Mouse (Mus musculus) liver, adult 2 months (tissue): ENCODE results near the gene Cnpy3. TPM values are rescaled to one million over a fixed set of nuclear protein-coding genes. Genes with fewer than 3 reads are reported as not detected.
"Not testable (repeated sequence)": the region's sequence is repeated elsewhere in the genome, so short reads cannot be mapped to it uniquely, and the experiment has no call there.

Experiments
- DNase-seq: peaks from one replicate; pipeline ENCODE4 v3.0.0-alpha.2; 2011; ENCODE audit warnings: low read depth, low spot score; ENCODE audit errors: extremely low read depth
- H3K27ac ChIP-seq: fragments of 200-500 bp; replicated peaks from 2 replicates; pipeline ENCODE4 v1.5.1; 2012; ENCODE audit warnings: low read depth, mild to moderate bottlenecking, control low read depth, inconsistent platforms, low read length; ENCODE audit not compliant: insufficient read depth
- H3K27me3 ChIP-seq: fragments of 200-500 bp; 2 replicates; pipeline ENCODE4 v1.6.1; 2012; ENCODE audit warnings: mild to moderate bottlenecking, moderate library complexity, low read length, inconsistent platforms; ENCODE audit not compliant: control insufficient read depth, insufficient read depth
- H3K36me3 ChIP-seq: fragments of 200-500 bp; 2 replicates; pipeline ENCODE4 v1.6.1; 2012; ENCODE audit warnings: low read length, inconsistent platforms; ENCODE audit not compliant: control insufficient read depth, insufficient read depth
- H3K4me1 ChIP-seq: fragments of 200-500 bp; 2 replicates; pipeline ENCODE4 v1.6.1; 2011; ENCODE audit warnings: low read length; ENCODE audit not compliant: control insufficient read depth, insufficient read depth
- H3K4me3 ChIP-seq: fragments of 200-500 bp; 2 replicates; pipeline ENCODE4 v1.5.1; 2011; ENCODE audit warnings: low read depth, mild to moderate bottlenecking, control low read depth, low read length, moderate library complexity; ENCODE audit not compliant: insufficient read depth
- H3K79me2 ChIP-seq: fragments of 200-500 bp; 2 replicates; pipeline ENCODE4 v1.6.1; 2012; ENCODE audit warnings: inconsistent platforms, mild to moderate bottlenecking, low read length, moderate library complexity; ENCODE audit not compliant: control insufficient read depth, insufficient read depth
- H3K9ac ChIP-seq: fragments of 200-500 bp; 2 replicates; pipeline ENCODE4 v1.6.1; 2012; ENCODE audit warnings: low read depth, mild to moderate bottlenecking, control low read depth, inconsistent platforms, low read length
- CTCF ChIP-seq: fragments of 200-500 bp; IDR thresholded peaks from 2 replicates; pipeline ENCODE4 v1.5.1; 2011; ENCODE audit warnings: low read depth, low read length, control low read depth
- POLR2A ChIP-seq: fragments of 200-500 bp; IDR thresholded peaks from 2 replicates; pipeline ENCODE4 v1.6.1; 2011; ENCODE audit warnings: low read length, control low read depth; ENCODE audit not compliant: insufficient read depth; ENCODE audit errors: extremely low read depth
- WGBS: fragments of 180-500 bp; shearing (Covaris S2); methylation state at CpG from one replicate; pipeline ENCODE4 v1.1.7; 2018; 5-methylcytosine and 5-hydroxymethylcytosine counted together
- polyA plus RNA-seq: library from polyadenylated mRNA; depleted of rRNA; stranded (reverse); fragments of >200 nt; gene quantifications from 2 replicates; pipeline ENCODE4 v1.2.3, GENCODE M21; 2012; rRNA removed
- total RNA-seq: library from RNA; depleted of rRNA; stranded (reverse); fragments of >200 nt; gene quantifications from 2 replicates; pipeline ENCODE4 v1.2.3, GENCODE M21; 2014; rRNA removed

The Cnpy3 gene
- 28.5 and 28.6 TPM in 2 replicates for total RNA-seq
- 38.3 and 40.7 TPM in 2 replicates for polyA plus RNA-seq

GRCm38 (mm10) chr17:46751794-46752556 lies at the start of gene Cnpy3:
Gene Cnpy3, minus strand, starts transcription at chr17:46752214.
- Histone ChIP-seq H3K27me3 (no peaks in the 10 kb centered on the region), H3K4me1 (peaks cover 7% of the 10 kb centered on the region), H3K27ac (peak within 1 kb of the TSS; percentile 87), H3K36me3 (peaks cover 1% of the 10 kb centered on the region; the same call in 1 of the 2 replicates), H3K9ac (peak within 1 kb of the TSS; percentile 89), H3K4me3 (peak within 1 kb of the TSS; percentile 89), H3K79me2 (peaks cover 11% of the 10 kb centered on the region; the same call in 1 of the 2 replicates)
- TF ChIP-seq CTCF (no peak), POLR2A (peak; percentile 70; the same call in 1 of the 2 replicates)
- under 1% methylated on average over 58 of the region's 58 CpGs for WGBS
- DNase-seq = peak; percentile 92

GRCm38 (mm10) chr17:46801761-46802160 lies 49.7 kb upstream of the Cnpy3 start:
- no peak for DNase-seq
- Histone ChIP-seq H3K27ac (no peak overlapping the region), H3K27me3 (no peaks in the 10 kb centered on the region), H3K4me1 (no peaks in the 10 kb centered on the region), H3K4me3 (no peak overlapping the region), H3K9ac (no peak overlapping the region), H3K36me3 (peaks cover 26% of the 10 kb centered on the region), H3K79me2 (no peaks in the 10 kb centered on the region)
- TF ChIP-seq POLR2A (no peak), CTCF (no peak)
- WGBS = 89% methylated on average over 6 of the region's 6 CpGs

DNA sequence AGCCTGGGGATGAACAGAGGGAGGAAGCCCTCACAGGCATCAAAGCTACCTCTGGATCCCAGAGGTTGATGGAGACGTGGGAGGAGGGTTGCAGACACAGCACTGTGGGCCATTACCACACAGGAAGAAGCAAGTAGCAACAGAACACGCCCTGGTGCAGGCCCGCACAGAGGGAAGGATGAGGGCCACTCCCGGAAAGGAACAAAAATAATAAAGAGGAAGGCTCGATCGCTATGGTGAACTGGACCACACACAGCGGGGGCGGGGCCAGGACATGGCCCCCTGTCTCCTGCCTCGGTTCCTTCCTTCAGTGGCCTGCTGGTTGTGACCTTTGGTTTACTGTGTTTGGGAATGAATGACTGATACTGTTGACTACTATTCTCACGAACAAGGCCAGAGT lies 47.7 kb upstream of the Cnpy3 start:
- Histone ChIP-seq H3K27me3 (no peaks in the 10 kb centered on the region), H3K27ac (no peak overlapping the region), H3K79me2 (no peaks in the 10 kb centered on the region), H3K4me3 (no peak overlapping the region), H3K36me3 (peaks cover 19% of the 10 kb centered on the region), H3K9ac (no peak overlapping the region), H3K4me1 (no peaks in the 10 kb centered on the region)
- 82% methylated on average over 10 of the region's 10 CpGs for WGBS
- no peak for DNase-seq
- TF ChIP-seq POLR2A (no peak), CTCF (no peak)

DNA sequence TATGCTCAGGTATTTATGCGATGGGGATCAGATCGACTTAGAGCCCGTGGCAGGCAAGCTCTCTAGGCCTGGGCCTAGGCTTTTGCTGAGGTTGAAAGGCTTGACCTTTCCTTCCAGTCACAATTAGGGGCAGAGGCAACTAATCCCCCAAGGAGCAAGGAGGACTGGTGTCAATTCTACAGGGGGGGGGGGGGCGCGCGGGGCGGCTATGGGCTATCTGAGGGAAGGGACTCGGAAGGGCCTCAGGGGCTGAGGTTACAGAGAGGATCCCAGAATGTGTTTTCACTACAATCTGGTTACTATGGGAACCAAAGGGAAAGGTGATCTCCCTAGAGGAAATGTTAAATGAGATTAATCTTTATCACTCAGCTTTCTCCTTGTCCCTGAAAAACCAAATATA lies 45.4 kb upstream of the Cnpy3 start:
- H3K27ac ChIP-seq = no peak overlapping the region

DNA sequence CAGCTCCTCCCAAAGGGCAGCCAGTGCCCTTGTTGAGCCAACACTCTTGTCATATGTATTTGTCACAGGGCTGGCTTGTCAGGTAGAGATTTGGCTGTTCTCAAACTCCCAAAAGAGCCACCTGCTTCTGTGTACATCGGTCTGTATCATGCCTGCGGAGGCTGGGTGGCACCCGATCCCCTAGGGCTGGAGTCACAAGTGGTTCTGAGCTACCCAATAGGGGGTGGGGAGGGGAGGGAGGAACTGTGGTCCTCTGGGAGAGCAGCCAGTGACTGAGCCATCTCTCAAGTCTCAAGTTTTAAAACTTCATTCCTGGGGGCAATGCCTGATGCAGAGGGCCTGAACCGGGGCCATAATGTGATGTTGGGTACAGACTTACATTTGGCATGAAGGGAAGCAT lies 44.7 kb upstream of the Cnpy3 start:
- DNase-seq = no peak
- Histone ChIP-seq H3K4me3 (no peak overlapping the region), H3K36me3 (peaks cover 14% of the 10 kb centered on the region), H3K9ac (no peak overlapping the region), H3K4me1 (no peaks in the 10 kb centered on the region), H3K27me3 (no peaks in the 10 kb centered on the region), H3K79me2 (no peaks in the 10 kb centered on the region), H3K27ac (no peak overlapping the region)
- 94% methylated on average over 4 of the region's 4 CpGs for WGBS
- TF ChIP-seq CTCF (no peak), POLR2A (no peak)

More for the DNA sequence above, 45.4 kb upstream of the Cnpy3 start:
- no peak for DNase-seq
- Histone ChIP-seq H3K27me3 (no peaks in the 10 kb centered on the region), H3K36me3 (peaks cover 16% of the 10 kb centered on the region), H3K4me3 (no peak overlapping the region), H3K4me1 (no peaks in the 10 kb centered on the region), H3K9ac (no peak overlapping the region), H3K79me2 (no peaks in the 10 kb centered on the region)
- 66% methylated on average over 8 of the region's 8 CpGs for WGBS
- TF ChIP-seq CTCF (no peak), POLR2A (no peak)

- H3K27me3 ChIP-seq = no peaks in the 10 kb centered on the region
- H3K79me2 ChIP-seq = no peaks in the 10 kb centered on the region
- DNase-seq = no peak
- no peaks in the 10 kb centered on the region for H3K4me1 ChIP-seq
- no peaks in the 10 kb centered on the region; the same call in 1 of the 2 replicates for H3K36me3 ChIP-seq
- H3K27ac ChIP-seq = no peak overlapping the region
- WGBS = 77% methylated on average over 2 of the region's 2 CpGs
- no peak overlapping the region for H3K9ac ChIP-seq
- no peak overlapping the region for H3K4me3 ChIP-seq
- TF ChIP-seq POLR2A = no peak
- TF ChIP-seq CTCF = no peak
These were observed 40.9 kb upstream of the Cnpy3 start for GRCm38 (mm10) chr17:46792963-46793362.

GRCm38 (mm10) chr17:46787974-46788373 lies 36.0 kb upstream of the Cnpy3 start:
- not testable (repeated sequence) for DNase-seq, H3K4me3 ChIP-seq, H3K79me2 ChIP-seq, H3K36me3 ChIP-seq, H3K27me3 ChIP-seq, H3K9ac ChIP-seq, H3K27ac ChIP-seq, H3K4me1 ChIP-seq
- WGBS = 86% methylated on average over 2 of the region's 2 CpGs
